Mouse (Mus musculus) R1 (cell line): ENCODE results near the gene Aifm2.

Source experiments
- DNase-seq: peaks from one replicate; pipeline ENCODE4 v3.0.0-alpha.2; 2018; ENCODE audit warnings: low read depth, low spot score

Aifm2 gene

DNA sequence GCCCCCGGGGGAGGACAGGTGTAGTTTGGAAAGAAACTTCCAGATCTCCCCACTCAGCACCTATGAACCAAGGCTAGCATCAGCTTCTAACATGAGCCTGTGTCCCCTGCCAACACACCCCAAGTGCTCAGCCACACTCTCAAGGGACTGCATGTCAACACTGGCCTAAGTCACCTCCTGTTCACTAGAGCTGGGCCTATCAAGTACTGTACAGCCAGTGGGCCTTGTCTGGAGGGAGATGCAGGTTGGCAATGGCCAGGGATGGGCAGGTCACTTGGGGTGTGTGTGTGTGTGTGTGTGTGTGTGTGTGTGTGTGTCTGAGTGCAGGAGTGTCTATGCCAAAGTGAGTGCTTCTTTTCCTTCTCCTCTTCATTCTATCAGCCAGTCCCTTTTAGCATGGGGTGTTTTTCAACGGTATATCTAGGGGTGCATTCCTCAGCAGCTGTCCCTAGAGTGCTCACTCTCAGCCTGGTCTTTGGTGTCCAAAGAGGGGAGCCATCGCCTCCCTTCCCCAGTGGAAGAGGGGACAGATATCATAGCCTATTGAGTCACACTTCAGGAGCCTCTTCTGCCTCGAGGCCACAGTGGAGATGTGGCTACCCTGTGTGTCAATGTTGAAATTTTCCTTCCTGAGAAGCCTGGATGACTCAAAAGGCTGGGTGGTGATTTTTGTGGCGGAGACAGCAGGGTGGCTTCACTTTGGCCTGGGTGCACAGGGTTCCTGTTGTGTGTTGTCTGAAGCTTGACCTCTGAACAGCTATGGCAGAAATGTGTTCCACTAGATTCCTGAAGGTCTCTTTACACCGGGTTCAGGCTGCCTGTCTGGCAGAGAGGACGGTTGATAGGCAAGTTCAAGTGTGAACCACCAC lies 1.2 kb downstream of the Aifm2 start:
- no peak for DNase-seq

DNA sequence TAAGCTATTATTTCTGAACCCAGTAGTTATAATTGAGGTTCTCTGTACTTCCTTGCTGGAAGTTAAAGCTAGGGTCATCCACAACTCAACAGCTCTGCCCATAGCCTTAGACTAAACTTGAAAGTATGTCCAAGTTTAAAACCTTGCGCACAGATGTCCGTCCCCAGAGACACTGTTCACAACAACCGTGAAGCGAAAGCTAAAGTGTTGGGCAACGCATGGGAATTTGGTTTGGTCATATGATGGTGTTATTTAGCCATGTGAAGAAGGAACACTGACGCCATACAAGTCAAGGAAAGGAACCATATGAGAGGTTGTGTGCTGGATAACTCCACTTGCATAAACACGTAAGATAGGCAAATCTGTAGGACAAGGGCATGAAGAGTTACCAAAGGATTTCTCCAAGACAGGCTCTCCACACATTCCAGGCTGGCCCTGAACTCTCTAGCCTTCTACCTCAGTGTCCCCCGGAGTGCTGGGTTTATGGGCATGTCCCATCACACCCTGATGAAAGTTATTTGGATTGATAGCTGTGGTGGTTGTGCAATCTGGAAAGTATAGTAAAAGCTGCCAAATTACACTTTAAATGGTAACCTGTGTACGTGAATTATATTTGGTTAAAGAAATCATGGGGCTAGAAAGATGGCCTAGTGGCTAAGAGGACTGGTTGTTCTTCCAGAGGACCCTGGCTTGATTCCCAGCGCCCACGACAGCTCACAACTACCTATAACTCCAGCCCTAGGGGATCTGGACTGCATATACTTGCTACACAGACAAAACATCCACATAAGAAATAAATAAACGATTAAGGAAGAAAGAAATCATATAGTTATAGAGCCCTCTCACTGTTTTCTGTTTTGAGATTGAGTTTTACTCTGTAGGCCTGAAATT lies 2.6 kb downstream of the Aifm2 start:
- no peak for DNase-seq

DNA sequence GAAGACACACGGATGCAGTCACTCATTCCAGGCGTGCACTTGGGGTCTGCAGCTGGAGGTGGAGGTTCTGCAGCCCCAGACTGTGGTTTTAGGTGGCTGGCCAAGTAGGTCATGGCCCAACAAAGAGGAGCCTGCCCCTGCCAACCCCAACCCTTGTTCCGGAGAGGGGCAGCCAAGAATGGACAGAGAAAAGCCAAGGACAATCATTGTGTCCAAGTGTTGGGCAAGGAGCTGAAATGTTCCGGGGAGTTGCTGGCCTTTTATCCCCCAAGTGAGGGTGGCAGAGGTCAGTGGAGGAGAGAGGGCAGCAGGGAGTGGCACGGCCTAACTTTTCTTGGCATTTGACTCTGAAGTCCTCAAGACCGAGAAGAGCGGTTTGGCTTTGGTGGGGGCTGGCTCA lies 5.3 kb downstream of the Aifm2 start:
- no peak for DNase-seq

DNA sequence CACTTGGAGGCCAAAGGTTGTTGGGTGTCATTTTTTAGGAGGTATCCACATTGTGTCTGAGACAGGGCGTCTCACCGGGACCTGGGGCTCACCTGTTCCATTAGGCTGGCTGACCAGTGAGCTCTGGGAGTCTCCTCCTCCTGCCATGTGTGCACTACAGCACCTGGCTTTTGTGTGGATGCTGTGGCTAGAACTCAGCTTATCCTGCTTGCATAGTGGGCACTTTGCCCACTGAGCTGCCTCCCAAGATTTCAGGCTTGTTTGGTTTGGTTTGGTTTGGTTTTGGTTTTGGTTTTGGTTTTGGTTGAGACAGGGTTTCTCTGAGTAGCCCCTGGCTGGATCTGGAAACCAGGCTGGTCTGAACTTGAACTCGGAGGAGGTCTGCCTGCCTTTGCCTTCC lies 7.2 kb downstream of the Aifm2 start:
- no peak for DNase-seq

DNA sequence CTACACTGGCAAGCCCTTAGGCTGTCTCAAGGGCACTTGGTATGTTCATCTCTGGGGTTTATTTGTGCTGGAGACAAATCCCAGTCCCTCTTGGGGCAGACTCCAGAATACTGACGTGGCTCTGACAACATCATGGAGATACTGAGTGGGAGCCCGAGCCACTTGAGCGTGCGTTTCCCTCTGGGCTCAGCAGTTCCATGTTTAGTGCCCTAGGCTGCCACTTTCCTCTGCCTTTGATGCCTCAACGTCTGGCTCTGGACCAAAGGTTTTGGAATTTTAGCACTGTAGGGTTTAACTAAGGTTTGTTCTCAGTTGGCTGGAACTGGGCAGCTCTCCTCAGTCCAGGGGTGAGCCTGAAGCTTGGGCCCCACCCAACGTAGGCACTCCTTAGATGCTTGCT lies 8.2 kb downstream of the Aifm2 start:
- DNase-seq: no peak

DNA sequence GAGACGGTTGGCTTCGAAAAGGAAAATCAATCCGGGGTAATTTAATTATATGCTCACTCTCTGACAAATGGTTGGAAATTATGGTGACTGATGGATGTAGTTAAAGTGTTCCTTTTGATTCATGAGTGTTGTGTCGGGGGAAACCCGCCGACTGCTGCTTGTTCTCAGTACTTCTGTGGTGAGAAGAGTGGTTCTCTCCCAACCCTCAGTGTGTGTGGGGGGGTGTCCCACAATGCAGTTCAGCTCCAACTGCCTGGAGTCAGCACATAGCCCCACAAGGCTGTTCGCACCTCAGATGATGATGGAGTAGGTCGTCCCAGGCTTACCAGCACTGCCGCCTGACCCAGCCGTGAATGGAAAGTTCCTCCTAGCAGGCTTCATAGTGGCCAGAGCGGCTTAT lies 14.1 kb downstream of the Aifm2 start:
- DNase-seq: no peak

DNA sequence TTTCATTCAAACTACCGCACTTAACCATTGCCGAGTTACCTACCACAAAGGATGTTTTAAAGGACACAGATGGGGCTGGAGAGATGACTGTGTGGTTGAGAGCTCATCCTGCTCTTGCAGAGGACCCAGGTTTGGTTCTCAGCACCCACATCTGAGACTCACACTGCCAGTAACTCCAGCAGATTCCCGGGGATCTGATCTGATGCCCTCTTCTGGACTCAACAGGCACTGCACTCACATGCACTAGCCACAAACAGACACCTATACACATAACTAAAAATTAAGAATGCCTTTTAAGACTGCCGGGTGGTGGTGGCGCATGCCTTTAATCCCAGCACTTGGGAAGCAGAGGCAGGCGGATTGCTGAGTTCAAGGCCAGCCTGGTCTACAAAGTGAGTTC lies 15.1 kb downstream of the Aifm2 start:
- DNase-seq: peak; percentile 55

DNA sequence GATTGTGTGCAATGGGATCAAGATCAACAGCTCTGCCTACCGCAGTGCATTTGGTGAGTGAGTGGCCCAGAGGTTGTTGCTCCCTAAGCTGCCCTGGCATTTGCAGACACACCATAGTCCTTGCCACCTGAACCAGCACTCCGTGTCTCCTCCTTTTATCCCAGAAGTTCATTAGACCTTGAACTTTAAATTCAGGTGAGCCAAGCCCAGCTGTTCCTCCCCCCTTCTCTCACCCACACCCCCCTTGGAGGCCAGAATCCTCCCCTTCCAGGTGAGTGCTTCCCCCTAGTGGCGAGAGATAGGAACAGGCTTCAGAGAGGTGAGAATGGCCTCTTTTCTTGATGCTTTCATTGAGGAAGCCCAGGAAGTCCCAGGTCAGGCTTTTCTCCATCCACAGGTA lies 19.3 kb downstream of the Aifm2 start:
- peak; percentile 76 for DNase-seq

DNA sequence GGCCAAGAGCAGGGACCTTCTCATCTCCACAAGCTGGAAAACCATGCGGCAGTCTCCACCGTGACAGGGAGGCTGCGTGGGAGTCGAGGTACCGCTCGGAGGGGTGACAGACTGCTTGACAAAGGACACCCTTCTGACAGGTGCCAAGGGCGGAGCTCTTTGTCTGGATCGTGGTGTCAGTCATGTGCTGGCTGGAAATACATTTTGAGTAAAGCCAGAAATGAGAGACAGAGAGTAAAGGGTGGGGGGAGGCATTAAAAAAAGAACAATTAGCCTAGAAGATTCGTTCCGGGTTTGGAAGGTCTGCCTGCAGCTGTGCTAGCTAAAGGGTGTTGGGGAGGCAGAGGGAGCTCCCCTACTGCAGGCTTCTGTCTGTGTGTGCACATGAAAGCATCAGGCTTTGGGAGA lies 21.6 kb downstream of the Aifm2 start:
- no peak for DNase-seq

DNA sequence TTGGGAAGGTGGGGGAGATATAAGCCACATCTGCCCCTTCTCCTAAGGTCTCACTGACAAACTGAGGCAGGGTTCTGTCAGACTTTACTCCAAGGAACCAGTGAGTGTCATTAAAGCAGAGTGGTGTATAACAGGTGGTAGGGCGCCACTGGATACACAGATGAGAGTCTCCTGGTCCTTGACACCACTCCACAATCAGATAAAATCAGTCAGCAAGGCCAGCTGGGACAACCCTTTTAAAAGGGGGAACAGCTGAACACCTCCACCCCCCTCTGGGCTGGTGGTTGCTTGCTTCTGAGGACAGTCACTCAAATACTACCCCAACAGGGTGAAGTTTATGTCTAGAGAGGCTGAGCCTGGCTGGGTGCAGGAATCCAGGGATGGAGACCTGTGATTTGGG lies 22.5 kb downstream of the Aifm2 start:
- no peak for DNase-seq

DNA sequence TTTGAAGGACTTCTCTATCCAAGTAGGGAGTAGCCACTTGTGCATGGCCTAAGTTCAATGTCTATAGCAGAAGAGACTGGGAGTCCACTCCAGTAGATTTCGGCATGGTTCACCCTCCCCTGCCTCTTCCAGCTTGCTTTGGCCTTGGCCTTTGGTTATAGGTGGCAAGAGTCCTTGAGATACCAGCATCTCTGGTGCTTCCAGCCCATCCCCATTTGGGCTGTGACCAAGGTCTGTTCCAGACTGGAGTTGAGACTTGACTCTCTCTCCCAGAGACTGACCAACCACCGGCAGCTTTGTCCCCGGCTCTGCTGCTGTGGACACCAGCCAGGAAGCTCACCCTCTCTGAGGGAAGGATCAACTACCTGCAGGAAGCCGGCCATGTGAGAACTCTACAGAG lies 23.1 kb downstream of the Aifm2 start:
- DNase-seq: no peak

DNA sequence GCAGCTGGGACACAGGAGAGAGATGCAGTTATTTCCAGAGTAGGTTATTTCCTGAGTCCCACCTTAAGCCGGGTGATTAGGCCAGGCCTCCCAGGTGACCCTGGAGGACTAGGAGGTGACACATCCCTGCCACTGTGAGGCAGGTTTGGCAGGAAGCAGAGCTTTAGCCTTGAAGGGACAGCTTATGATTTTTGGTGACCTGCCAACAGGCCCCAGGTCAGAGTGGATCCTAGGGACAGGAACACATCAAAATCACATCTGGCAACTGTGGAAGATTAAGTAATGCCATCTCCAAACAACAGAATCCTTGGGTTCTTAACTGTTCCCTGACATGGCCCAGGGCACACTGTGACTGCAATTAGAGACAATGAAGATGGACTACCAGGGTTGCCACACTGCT lies 26.2 kb downstream of the Aifm2 start:
- DNase-seq: no peak

DNA sequence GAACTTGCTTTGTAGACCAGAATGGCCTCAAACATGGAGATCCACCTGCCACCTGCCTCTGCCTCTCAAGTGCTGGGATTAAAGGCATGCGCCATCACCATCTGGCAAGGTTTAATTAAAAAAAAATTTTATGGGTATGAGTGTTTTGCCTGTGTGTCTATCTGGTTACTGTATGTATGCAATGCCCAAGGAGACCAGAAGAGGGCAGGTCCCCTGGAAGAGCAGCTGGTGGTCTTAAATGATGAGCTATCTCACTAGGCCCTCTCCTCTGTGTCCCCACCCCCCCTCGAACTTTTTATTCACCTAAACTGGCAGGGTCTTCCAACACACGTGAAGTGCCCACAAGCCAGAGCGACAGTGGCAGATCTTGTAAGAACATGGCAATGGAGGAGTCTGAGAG lies 26.8 kb downstream of the Aifm2 start:
- peak; percentile 36 for DNase-seq

DNA sequence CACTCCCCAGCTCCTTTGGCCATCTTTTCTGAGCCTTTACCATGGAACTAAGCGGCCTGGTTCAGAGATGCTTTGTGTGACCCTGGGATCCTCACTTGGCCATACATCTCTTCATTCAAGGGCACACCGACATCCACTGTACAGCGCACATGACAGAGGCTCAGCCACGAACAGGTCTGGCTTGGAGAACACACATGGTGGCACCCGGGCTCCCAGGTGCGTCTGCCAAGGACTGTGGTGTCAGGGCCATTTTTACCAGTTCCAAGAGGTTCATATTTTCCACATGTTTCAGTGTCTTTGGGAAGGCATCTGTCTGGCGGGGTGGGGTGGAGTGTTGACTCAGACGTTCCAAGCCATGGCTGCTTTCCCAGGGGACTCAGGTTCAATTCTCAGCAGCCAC lies 27.3 kb downstream of the Aifm2 start:
- no peak for DNase-seq

DNA sequence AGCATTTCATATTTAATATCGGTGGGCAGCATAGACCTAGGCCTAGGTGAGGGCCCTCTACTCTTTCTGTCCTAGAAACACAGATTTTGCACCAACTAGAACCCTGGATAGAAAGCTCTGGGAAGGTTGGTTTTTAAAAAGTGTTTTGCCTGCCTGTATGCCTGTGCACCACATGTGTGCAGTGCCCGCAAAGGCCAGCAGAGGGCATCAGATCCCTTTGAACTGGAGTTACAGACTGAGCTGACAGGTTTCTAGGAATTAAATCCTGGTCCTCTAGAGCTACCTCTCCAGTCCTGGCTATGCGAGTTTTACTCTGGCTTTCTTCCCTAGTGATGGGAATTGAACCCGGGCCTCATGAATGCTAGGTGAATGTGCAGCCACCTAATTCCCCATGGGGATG lies 30.1 kb downstream of the Aifm2 start:
- DNase-seq: peak; percentile 78

DNA sequence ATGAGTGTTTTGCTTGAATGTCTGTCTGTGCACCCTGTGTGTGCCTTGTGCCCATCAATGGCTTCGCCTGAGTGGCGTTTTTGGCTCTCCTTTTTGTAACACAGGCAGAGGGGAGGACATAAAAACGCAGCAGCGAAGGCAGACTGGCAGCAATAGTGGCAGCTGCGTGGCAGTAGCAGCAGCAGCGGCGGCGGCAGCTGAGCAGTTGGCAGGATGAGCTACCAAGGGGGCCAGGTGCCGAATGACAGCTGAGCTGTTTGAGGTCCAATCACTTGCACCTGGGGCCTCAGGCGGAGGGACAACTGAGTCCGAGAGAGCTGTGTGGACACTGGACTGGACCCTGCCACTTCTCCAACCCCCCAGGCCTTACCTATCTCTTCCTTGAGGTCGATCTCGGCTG lies 32.2 kb downstream of the Aifm2 start:
- DNase-seq: no peak

DNA sequence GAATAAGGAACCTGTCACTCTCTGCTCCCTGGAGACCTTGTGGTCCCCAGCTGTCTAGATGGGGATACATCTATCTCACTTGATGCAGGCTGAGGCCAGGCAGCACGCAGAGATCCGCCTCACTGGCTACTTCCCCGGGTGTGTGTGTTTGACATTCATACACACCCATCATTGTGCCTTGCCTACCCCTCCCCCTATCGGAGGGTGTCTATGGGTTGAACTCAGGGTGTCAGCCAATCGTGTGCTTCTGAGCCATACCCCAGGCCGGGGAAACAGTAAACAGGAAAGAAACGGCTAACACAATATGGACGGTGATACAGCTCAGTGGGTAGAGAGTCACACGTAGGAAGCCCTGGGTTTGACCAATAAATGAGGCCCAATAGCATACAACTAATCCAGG lies 35.0 kb downstream of the Aifm2 start:
- DNase-seq: peak; percentile 84

DNA sequence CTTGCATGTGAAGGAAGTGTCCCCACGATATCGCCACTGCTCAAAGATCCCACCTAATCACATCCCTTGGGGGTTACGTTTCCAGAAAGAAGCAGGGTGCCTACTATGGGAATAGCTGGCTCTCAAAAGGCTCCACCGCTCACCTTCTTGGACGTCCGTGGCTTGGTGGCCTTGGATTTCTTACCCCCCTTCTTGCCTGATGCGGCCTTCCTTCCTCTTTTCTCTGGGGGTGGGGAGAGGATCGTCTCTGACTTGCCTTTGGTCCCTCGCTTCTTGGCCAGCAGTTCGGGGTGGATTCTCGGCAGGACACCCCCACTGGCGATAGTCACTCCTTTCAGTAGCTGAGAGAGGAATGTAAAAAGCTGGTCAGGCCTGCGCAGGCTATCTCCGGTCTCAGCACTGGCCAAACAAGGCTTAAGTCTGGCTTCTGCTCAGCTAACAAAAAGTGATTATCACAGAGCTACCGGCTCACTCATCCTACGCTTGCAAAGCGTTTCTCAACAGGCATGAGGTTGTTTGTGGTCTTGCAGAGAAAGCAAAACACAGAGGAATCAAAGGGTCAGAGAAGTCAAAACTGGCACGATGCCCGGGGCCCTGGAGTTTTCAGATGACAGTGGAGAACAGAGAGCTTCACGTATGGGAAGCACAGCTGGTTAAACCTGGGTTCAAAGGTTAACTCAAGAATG lies 36.6 kb downstream of the Aifm2 start:
- no peak for DNase-seq

DNA sequence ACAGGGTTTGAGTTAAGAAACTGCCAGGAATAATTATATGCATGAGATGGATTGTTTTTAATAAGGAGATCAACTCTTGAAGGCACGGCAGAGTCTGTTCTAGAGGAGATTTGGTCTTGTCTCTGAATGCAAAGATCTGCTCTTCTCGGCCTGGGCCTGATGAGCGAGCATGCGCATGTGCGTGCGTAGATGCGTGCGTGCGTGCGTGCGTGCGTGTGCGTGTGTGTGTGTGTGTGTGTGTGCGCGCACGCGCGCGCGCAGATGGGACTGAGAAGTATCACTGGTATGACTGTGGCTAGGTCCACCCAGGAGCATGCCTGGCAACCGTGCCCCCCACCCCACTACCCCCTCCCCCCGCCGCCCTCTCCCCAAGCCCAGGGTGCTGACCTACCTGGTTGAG lies 38.0 kb downstream of the Aifm2 start:
- DNase-seq: peak; percentile 89

DNA sequence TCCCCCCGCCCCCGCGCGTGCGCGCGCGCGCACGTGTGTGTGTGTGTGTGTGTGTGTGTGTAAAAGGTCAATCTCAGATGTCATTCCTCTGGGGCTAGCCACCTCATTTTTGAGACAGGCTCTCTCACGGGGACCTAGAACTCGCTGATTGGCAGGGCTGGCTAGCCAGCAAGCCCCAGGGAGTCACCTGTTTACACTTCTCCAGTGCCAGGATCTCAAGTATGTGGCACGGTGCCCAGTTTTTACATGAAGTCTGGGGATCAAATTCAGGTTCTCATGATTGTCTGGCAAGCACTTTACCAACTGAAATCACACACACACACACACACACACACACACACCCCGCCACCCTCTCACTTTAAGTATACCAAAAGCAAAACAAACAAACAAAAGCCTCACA lies 42.0 kb downstream of the Aifm2 start:
- no peak for DNase-seq

DNA sequence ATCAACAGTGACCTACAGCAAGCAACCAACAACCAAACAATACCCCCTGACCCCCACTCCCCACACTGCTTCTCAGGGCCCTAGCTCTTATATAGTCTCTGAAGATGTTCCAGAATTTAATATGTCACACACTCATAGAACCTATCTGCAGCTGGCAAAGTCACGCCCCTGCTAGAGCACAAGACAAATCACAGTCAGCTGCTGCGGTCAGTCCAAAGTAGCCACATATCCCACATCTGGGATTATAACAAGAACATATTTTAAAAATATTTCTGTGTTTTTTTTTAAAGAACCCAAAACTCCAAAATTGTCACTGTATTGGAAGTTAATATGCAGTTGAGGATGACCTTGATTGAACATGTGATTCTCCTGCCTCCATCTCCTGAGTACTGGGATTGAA lies 43.8 kb downstream of the Aifm2 start:
- no peak for DNase-seq

DNA sequence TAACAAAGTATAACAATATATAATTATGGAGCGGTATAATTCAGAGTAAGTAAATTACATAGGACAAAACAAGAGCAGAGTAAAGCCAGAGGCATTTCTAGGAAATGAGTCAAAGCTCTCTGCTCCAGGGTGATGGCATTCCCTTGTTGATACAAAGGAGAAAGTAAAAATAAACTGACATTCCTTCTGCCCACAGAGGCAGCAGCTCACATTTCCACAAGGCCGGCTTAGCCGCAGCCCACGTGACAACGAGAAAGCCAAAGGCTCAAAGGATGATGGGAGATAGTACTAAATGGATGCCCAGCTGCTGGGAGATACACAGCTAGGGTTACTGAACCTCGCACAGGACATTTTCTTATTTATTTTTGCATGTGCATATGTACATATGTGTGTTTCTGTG lies 44.8 kb downstream of the Aifm2 start:
- peak; percentile 39 for DNase-seq
